Mouse (Mus musculus) MEL (cell line): ENCODE data around the gene Zdhhc3. TPM values are rescaled to one million over a fixed set of nuclear protein-coding genes. Genes with fewer than 3 reads are reported as not detected.

Experiments
- DNase-seq: peaks from one replicate; pipeline ENCODE4 v3.0.0; 2011; ENCODE audit warnings: low read depth, low spot score
- H3K27ac ChIP-seq: 2 replicates; pipeline ENCODE4 v1.5.1; 2012; ENCODE audit warnings: low read depth, mild to moderate bottlenecking, control low read depth, low read length, moderate library complexity; ENCODE audit not compliant: control insufficient read depth
- H3K27me3 ChIP-seq, 2 experiments: fragments of 150-350 bp in 1 of 2; sonication (generic) in 1 of 2; 2 replicates each; pipeline ENCODE4 v1.6.1; 2012; ENCODE audit warnings: low read length in 2 of 2, mild to moderate bottlenecking in 2 of 2, improper control_type of control experiment in 1 of 2, moderate library complexity in 1 of 2; ENCODE audit not compliant: insufficient read depth in 2 of 2, control insufficient read depth in 1 of 2
- H3K36me3 ChIP-seq, 2 experiments: 2 replicates each; pipeline ENCODE4 v1.6.1; 2012 to 2014; ENCODE audit warnings: low read length in 2 of 2, improper control_type of control experiment in 1 of 2, inconsistent platforms in 1 of 2, mild to moderate bottlenecking in 1 of 2; ENCODE audit not compliant: insufficient read depth in 2 of 2, control insufficient read depth in 1 of 2
- H3K4me1 ChIP-seq, 2 experiments: fragments of 150-350 bp in 1 of 2; sonication (generic) in 1 of 2; 2 replicates each; pipeline ENCODE4 v1.6.1; 2012; ENCODE audit warnings: low read length in 2 of 2, improper control_type of control experiment in 1 of 2, mild to moderate bottlenecking in 1 of 2; ENCODE audit not compliant: insufficient read depth in 2 of 2, control insufficient read depth in 1 of 2
- H3K4me3 ChIP-seq, 2 experiments: fragments of 150-350 bp in 1 of 2; sonication (generic) in 1 of 2; 2 replicates each; pipeline ENCODE4 v1.5.1; 2012; ENCODE audit warnings: low read depth in 2 of 2, low read length in 2 of 2, mild to moderate bottlenecking in 2 of 2, moderate library complexity in 2 of 2, control low read depth in 1 of 2, improper control_type of control experiment in 1 of 2; ENCODE audit not compliant: control insufficient read depth in 1 of 2, insufficient read depth in 1 of 2
- H3K79me2 ChIP-seq: 2 replicates; pipeline ENCODE4 v1.6.1; 2012; ENCODE audit warnings: mild to moderate bottlenecking, low read length, moderate library complexity; ENCODE audit not compliant: control insufficient read depth, poor library complexity, insufficient read depth
- H3K9ac ChIP-seq: 2 replicates; pipeline ENCODE4 v1.6.1; 2012; ENCODE audit warnings: low read depth, mild to moderate bottlenecking, control low read depth, low read length, moderate library complexity; ENCODE audit not compliant: control insufficient read depth, poor library complexity, severe bottlenecking
- H3K9me3 ChIP-seq: fragments of 150-350 bp; sonication (generic); replicated peaks from 2 replicates; pipeline ENCODE4 v1.6.1; 2012; ENCODE audit warnings: mild to moderate bottlenecking, low read length, improper control_type of control experiment, moderate library complexity; ENCODE audit not compliant: insufficient read depth
- CHD1 ChIP-seq: IDR thresholded peaks from 2 replicates; pipeline ENCODE4 v1.6.1; 2012; ENCODE audit warnings: low read depth, mild to moderate bottlenecking, inconsistent platforms, low read length, improper control_type of control experiment
- CTCF ChIP-seq, 3 experiments: IDR thresholded peaks in 2 of 3; conservative IDR thresholded peaks in 1 of 3; 2 replicates each; pipeline ENCODE4 v1.5.1; 2011 to 2012; ENCODE audit warnings: low read length in 3 of 3, low read depth in 2 of 3, mild to moderate bottlenecking in 2 of 3, improper control_type of control experiment in 1 of 3, inconsistent platforms in 1 of 3, mixed read lengths in 1 of 3, moderate library complexity in 1 of 3; ENCODE audit not compliant: control insufficient read depth in 1 of 3, insufficient read depth in 1 of 3, poor library complexity in 1 of 3, severe bottlenecking in 1 of 3
- E2F4 ChIP-seq: IDR thresholded peaks from 2 replicates; pipeline ENCODE4 v1.6.1; 2011; ENCODE audit warnings: low read depth, low read length, improper control_type of control experiment, borderline replicate concordance
- ELF1 ChIP-seq: IDR thresholded peaks from 2 replicates; pipeline ENCODE4 v1.6.1; 2014; ENCODE audit warnings: low read depth, mild to moderate bottlenecking, inconsistent platforms, low read length, improper control_type of control experiment, moderate library complexity
- ETS1 ChIP-seq: IDR thresholded peaks from 2 replicates; pipeline ENCODE4 v1.6.1; 2012; ENCODE audit warnings: low read depth, mild to moderate bottlenecking, inconsistent platforms, low read length, improper control_type of control experiment, moderate library complexity
- GATA1 ChIP-seq: IDR thresholded peaks from 2 replicates; pipeline ENCODE4 v1.6.1; 2011; ENCODE audit warnings: low read depth, low read length, improper control_type of control experiment
- HCFC1 ChIP-seq: IDR thresholded peaks from 2 replicates; pipeline ENCODE4 v1.6.1; 2012; ENCODE audit warnings: low read depth, mild to moderate bottlenecking, inconsistent platforms, low read length, improper control_type of control experiment, moderate library complexity
- JUND ChIP-seq: IDR thresholded peaks from 2 replicates; pipeline ENCODE4 v1.6.1; 2011; ENCODE audit warnings: low read depth, mild to moderate bottlenecking, improper control_type of control experiment, low read length
- KAT2A ChIP-seq: conservative IDR thresholded peaks from 2 replicates; pipeline ENCODE4 v1.6.1; 2012; ENCODE audit warnings: low read depth, low read length, improper control_type of control experiment, inconsistent platforms
- MAFK ChIP-seq: IDR thresholded peaks from 2 replicates; pipeline ENCODE4 v1.6.1; 2011; ENCODE audit warnings: low read depth, mild to moderate bottlenecking, low read length, improper control_type of control experiment, borderline replicate concordance
- MAX ChIP-seq: IDR thresholded peaks from 2 replicates; pipeline ENCODE4 v1.6.1; 2011; ENCODE audit warnings: low read length, improper control_type of control experiment
- MXI1 ChIP-seq: IDR thresholded peaks from 2 replicates; pipeline ENCODE4 v1.6.1; 2011; ENCODE audit warnings: mild to moderate bottlenecking, low read depth, low read length, improper control_type of control experiment
- MYB ChIP-seq: IDR thresholded peaks from 2 replicates; pipeline ENCODE4 v1.6.1; 2011; ENCODE audit warnings: mild to moderate bottlenecking, low read depth, low read length, improper control_type of control experiment
- NELFE ChIP-seq: IDR thresholded peaks from 2 replicates; pipeline ENCODE4 v1.6.1; 2011; ENCODE audit warnings: low read depth, low read length, improper control_type of control experiment
- POLR2AphosphoS5 ChIP-seq: IDR thresholded peaks from 2 replicates; pipeline ENCODE4 v1.6.1; 2012; ENCODE audit warnings: low read depth, borderline replicate concordance, mild to moderate bottlenecking, inconsistent platforms, low read length, moderate library complexity, mixed read lengths
- RAD21 ChIP-seq: IDR thresholded peaks from 2 replicates; pipeline ENCODE4 v1.6.1; 2011; ENCODE audit warnings: mild to moderate bottlenecking, low read depth, low read length, improper control_type of control experiment
- SMC3 ChIP-seq: IDR thresholded peaks from 2 replicates; pipeline ENCODE4 v1.6.1; 2011; ENCODE audit warnings: low read depth, low read length, improper control_type of control experiment
- TCF12 ChIP-seq: IDR thresholded peaks from 2 replicates; pipeline ENCODE4 v1.6.1; 2014; ENCODE audit warnings: low read depth, mild to moderate bottlenecking, inconsistent platforms, low read length, improper control_type of control experiment, moderate library complexity
- UBTF ChIP-seq: IDR thresholded peaks from 2 replicates; pipeline ENCODE4 v1.6.1; 2012; ENCODE audit warnings: low read depth, mild to moderate bottlenecking, inconsistent platforms, low read length, improper control_type of control experiment, moderate library complexity, borderline replicate concordance; ENCODE audit not compliant: insufficient read depth
- USF1 ChIP-seq: IDR thresholded peaks from 2 replicates; pipeline ENCODE4 v1.6.1; 2014; ENCODE audit warnings: low read depth, mild to moderate bottlenecking, inconsistent platforms, low read length, improper control_type of control experiment, moderate library complexity
- ZC3H11A ChIP-seq: IDR thresholded peaks from 2 replicates; pipeline ENCODE4 v1.6.1; 2012; ENCODE audit warnings: low read depth, mild to moderate bottlenecking, inconsistent platforms, low read length, improper control_type of control experiment
- ZKSCAN1 ChIP-seq: IDR thresholded peaks from 2 replicates; pipeline ENCODE4 v1.6.1; 2012; ENCODE audit warnings: low read depth, mild to moderate bottlenecking, inconsistent platforms, low read length, improper control_type of control experiment, moderate library complexity
- ZMIZ1 ChIP-seq: IDR thresholded peaks from 2 replicates; pipeline ENCODE4 v1.6.1; 2012; ENCODE audit warnings: low read depth, mild to moderate bottlenecking, inconsistent platforms, low read length, improper control_type of control experiment, moderate library complexity
- polyA plus RNA-seq, 2 experiments: library from polyadenylated mRNA; stranded (reverse) in 1 of 2; unstranded in 1 of 2; fragments of >175 nt in 1 of 2; fragments of >200 nt in 1 of 2; gene quantifications; 2 replicates each; pipeline versions ENCODE4 v1.2.1 to v1.2.4; 2012; ENCODE audit warnings: low replicate concordance in 2 of 2, low read depth in 1 of 2; ENCODE audit not compliant: insufficient read length in 2 of 2, insufficient read depth in 1 of 2, missing spikeins in 1 of 2
- total RNA-seq: library from RNA; depleted of rRNA; stranded (reverse); fragments of 300-350 nt; gene quantifications from 2 replicates; pipeline ENCODE4 v1.2.3, GENCODE M21; 2012

Gene Zdhhc3
- total and polyA plus RNA-seq, 3 experiments = 51.8 to 98.1 (median 92.0) TPM

DNA sequence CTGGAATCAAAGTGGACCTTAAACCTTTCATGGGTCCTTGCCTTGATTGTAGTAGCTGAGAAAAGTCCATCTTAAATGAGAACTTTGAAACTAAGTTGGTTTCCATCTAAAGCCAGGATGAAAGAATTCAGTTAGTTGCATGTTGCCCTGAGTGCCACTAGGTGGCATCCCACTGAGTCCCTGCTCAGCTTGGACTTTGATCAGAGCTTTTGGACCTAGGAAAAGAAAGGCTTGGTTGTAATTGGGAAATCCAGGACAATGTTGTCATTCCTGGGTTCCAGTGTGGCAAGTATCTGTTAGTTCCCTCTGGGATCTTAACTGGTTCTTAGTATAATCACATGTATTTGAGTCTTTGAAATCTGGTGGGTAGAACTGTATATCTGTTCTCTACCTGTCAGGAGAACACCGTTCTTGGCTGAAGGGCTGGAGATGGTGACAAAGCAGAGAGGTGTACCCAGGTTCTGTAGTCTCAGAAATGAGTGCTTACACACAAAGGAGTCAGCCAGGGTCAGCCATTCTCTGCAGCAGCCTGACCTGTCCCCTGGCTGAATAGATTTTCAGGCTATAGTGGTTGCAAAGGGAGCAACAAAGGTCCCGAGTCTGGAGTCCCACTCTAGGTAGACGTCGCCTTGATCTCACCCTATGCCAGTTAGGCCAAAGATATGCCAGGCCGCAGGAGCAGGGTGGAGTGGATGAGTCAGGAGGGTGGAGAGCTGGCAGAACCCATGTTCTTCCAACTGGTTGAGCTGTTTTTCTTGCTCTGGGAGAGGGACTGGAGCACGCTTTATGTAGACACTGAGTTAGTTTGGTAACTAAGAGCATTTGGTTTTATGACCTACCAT, 10.8 kb upstream of the Zdhhc3 start:
- Histone ChIP-seq H3K9me3 (no peaks in the 10 kb centered on the region), H3K79me2 (no peaks in the 10 kb centered on the region), H3K4me3 (no peak overlapping the region), H3K27me3 (no peaks in the 10 kb centered on the region), H3K27ac (no peak overlapping the region), H3K36me3 (peaks cover 14 to 15% of the 10 kb centered on the region in 2 experiments), H3K4me1 (peaks cover 6 to 8% of the 10 kb centered on the region in 2 experiments), H3K9ac (no peak overlapping the region)
- DNase-seq = peak; percentile 50
- TF ChIP-seq SMC3 = peak; percentile 51
- TF ChIP-seq E2F4 = no peak
- peak; percentile 3; the same call in 1 of the 2 replicates for TF ChIP-seq RAD21
- peak; percentile 69 to 89 (median 78) for TF ChIP-seq CTCF (IDR thresholded peaks at IDR 0.05 in 2 of 3, conservative IDR thresholded peaks at IDR 0.05 in 1 of 3; ENCODE audit: control insufficient read depth in 1 of 3, insufficient read depth in 1 of 3, low read depth in 2 of 3, low read length in 3 of 3, poor library complexity in 1 of 3, severe bottlenecking in 1 of 3)

DNA sequence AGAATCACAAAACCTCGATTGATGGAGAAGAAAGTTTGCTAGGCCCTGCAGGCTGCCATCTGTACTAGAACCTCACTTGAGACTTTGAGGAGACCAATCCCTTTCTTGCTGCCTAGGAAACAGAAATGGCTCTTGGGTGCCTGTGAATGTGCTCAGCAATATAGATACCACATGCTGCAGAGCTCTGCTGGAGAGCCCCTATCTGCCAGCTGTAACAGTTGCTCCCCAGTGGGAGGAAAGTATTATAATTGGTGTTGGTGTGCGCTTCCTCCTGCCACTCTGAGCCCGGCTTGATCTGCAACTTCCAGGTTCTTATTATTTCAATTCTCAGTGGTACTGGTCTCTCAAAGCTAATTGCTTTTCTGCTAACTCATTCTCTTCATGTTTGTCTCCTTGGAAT, 10.0 kb upstream of the Zdhhc3 start:
- Histone ChIP-seq H3K27ac (no peak overlapping the region), H3K9ac (no peak overlapping the region), H3K79me2 (no peaks in the 10 kb centered on the region), H3K36me3 (peaks cover 12 to 15% of the 10 kb centered on the region in 2 experiments), H3K4me3 (no peak overlapping the region), H3K4me1 (peaks cover 6 to 8% of the 10 kb centered on the region in 2 experiments), H3K9me3 (no peaks in the 10 kb centered on the region), H3K27me3 (no peaks in the 10 kb centered on the region)
- TF ChIP-seq MAX = no peak
- no peak for TF ChIP-seq NELFE
- no peak for TF ChIP-seq CHD1
- TF ChIP-seq MAFK = no peak
- TF ChIP-seq CTCF (IDR thresholded peaks at IDR 0.05 in 2 of 3, conservative IDR thresholded peaks at IDR 0.05 in 1 of 3; ENCODE audit: control insufficient read depth in 1 of 3, insufficient read depth in 1 of 3, low read depth in 2 of 3, low read length in 3 of 3, poor library complexity in 1 of 3, severe bottlenecking in 1 of 3) = no peak
- no peak for TF ChIP-seq ZKSCAN1
- TF ChIP-seq POLR2AphosphoS5 = no peak
- TF ChIP-seq ELF1 = no peak
- peak; percentile 13 for DNase-seq

DNA sequence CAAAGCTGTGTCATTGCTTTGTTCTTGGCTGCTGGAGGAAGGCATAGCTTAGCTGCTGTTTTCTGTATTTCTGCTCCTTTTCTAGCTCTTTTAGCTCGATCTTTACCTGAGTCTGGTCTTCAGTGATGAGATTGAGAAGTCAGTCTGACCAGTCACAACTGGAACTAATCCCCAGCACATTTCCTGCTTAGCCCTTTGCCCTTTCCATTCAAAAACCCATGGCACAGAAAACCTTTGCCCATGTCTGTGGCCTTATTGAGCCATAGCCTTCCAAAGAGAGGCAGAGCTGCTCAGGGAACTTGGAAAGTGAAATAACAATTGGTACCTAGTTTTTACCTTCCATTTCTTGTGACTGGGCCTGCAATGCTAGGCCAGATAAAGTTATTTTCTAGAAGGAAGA, 2.6 kb upstream of the Zdhhc3 start:
- H3K79me2 ChIP-seq = peaks cover 39% of the 10 kb centered on the region
- no peak for DNase-seq
- H3K4me1 ChIP-seq = peaks cover 5 to 11% of the 10 kb centered on the region in 2 experiments; a peak in 3 of 4 replicates
- H3K4me3 ChIP-seq = no peak overlapping the region
- H3K9me3 ChIP-seq = no peaks in the 10 kb centered on the region
- no peak for TF ChIP-seq ZC3H11A
- TF ChIP-seq POLR2AphosphoS5 = no peak
- TF ChIP-seq JUND = no peak
- no peak for TF ChIP-seq NELFE
- no peak for TF ChIP-seq USF1
- TF ChIP-seq TCF12 = no peak
- no peak for TF ChIP-seq KAT2A
- no peak for TF ChIP-seq CTCF (IDR thresholded peaks at IDR 0.05 in 2 of 3, conservative IDR thresholded peaks at IDR 0.05 in 1 of 3; ENCODE audit: control insufficient read depth in 1 of 3, insufficient read depth in 1 of 3, low read depth in 2 of 3, low read length in 3 of 3, poor library complexity in 1 of 3, severe bottlenecking in 1 of 3)
- no peak for TF ChIP-seq ETS1
- no peak for TF ChIP-seq MXI1
- TF ChIP-seq UBTF = no peak
- TF ChIP-seq ZMIZ1 = no peak
- no peak for TF ChIP-seq HCFC1
- no peak for TF ChIP-seq MYB
- no peak for TF ChIP-seq GATA1
- no peak for TF ChIP-seq ELF1
- TF ChIP-seq, all 39 proteins: peak for 0
- no peak overlapping the region for H3K9ac ChIP-seq
- H3K27me3 ChIP-seq = no peaks in the 10 kb centered on the region
- no peak overlapping the region for H3K27ac ChIP-seq
- peaks cover 4 to 17% of the 10 kb centered on the region in 2 experiments for H3K36me3 ChIP-seq
